ENCODE assay signal across 8 mouse cellular contexts in the genomic region with DNA sequence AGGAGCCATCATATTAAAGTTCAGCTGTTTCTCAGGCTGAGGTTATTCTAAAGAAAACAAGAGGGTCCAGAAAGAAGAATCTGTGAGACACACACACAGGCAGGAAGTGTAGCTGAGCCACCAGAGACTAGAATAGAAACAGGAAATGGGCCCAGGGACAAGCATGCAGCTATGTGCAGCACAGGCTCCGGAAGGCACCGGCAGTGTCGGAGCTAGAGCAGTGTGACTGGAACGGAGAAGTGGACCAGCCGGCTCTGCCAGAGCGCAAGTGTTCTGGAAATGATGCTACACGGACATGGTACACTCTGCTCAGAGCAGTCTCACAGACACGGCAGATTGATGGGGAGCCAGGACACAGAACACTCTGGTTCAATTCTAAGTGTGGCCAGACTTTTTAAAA. TPM values are rescaled to one million over a fixed set of nuclear protein-coding genes. Genes with fewer than 3 reads are reported as not detected.
DNase-seq lines count a peak whose midpoint lies in the region; ATAC-seq and TF ChIP-seq lines count a peak whose summit lies in the region.

No protein-coding gene starts in this region.

- ATAC-seq in heart, embryonic 13.5 days (ENCODE audit: extremely low read depth, insufficient number of reproducible peaks, low FRiP score, low TSS enrichment): peak; percentile 41; the same call in 1 of the 2 replicates

- peak; percentile 81 to 85 for DNase-seq in B cell, adult 2 months
- DNase-seq in R1 (ENCODE audit: low read depth, low spot score): peak; percentile 72
- DNase-seq in embryo, embryonic 11 days: peak; percentile 38
- peak; percentile 87 for DNase-seq in kidney, postnatal 14 days
- peak; percentile 84 to 87 for DNase-seq in lung, adult 18-20 months
- DNase-seq in Muller cell, postnatal 12 days (ENCODE audit: inconsistent ontology term): no peak

- peak overlapping the region; percentile 52 for H3K4me2 ChIP-seq in heart, embryonic 13.5 days

- no peak for TF ChIP-seq POLR2A in small intestine, adult 2 months (IDR thresholded peaks at IDR 0.05; ENCODE audit: low read depth, low read length)

- H3K4me1 ChIP-seq in heart, embryonic 13.5 days: peaks cover 95% of the 10 kb centered on the region
- H3K4me1 ChIP-seq in small intestine, adult 2 months (ENCODE audit: control insufficient read depth, insufficient read depth, insufficient read length, low read length): peaks cover 12% of the 10 kb centered on the region; the same call in 1 of the 2 replicates

- H3K27me3 ChIP-seq in heart, embryonic 13.5 days (replicated peaks): no peaks in the 10 kb centered on the region
- H3K27me3 ChIP-seq in small intestine, adult 2 months (ENCODE audit: control insufficient read depth, insufficient read depth, low read length): no peaks in the 10 kb centered on the region

- H3K4me3 ChIP-seq in heart, embryonic 13.5 days: 0 out of 2 replicates have a peak overlapping the region, but pooled peaks have one; percentile 0
- H3K4me3 ChIP-seq in small intestine, adult 2 months (ENCODE audit: low read depth, low read length): no peak overlapping the region

- H3K27ac ChIP-seq in heart, embryonic 13.5 days (replicated peaks): peak overlapping the region; percentile 89
- H3K27ac ChIP-seq in small intestine, adult 2 months (ENCODE audit: insufficient read depth, low read depth, low read length): peak overlapping the region; percentile 83

- H3K36me3 ChIP-seq in heart, embryonic 13.5 days: peaks cover 70% of the 10 kb centered on the region
- peaks cover 29% of the 10 kb centered on the region for H3K36me3 ChIP-seq in small intestine, adult 2 months (ENCODE audit: control insufficient read depth, insufficient read depth, low read length)

- no peak for TF ChIP-seq CTCF in small intestine, adult 2 months (IDR thresholded peaks at IDR 0.05; ENCODE audit: extremely low read depth, insufficient read length, insufficient replicate concordance, low read depth, low read length)

- WGBS in heart, embryonic 13.5 days: 6% methylated on average over 8 of the region's 8 CpGs
- 63% methylated on average over 8 of the region's 8 CpGs for WGBS in small intestine, adult 2 months

- H3K9ac ChIP-seq in heart, embryonic 13.5 days: peak overlapping the region; percentile 62; the same call in 1 of the 2 replicates

- no peaks in the 10 kb centered on the region for H3K9me3 ChIP-seq in heart, embryonic 13.5 days

RNA-seq across cellular contexts. Expression of gene Pigv, which starts 34.5 kb away (rescaled TPM):
- 12.8 and 15.7 TPM in 2 replicates for polyA plus RNA-seq in heart, embryonic 13.5 days (2015; fragmentation: Nextera tagmentation; extraction: Ambion mirVana)
- polyA plus RNA-seq in small intestine, adult 2 months (2012; rRNA removed): 6.0 and 8.9 TPM in 2 replicates

RNA-seq across cellular contexts. Expression of gene Arid1a, which starts 49.6 kb away (rescaled TPM):
- 21.1 and 21.2 TPM in 2 replicates for polyA plus RNA-seq in heart, embryonic 13.5 days (2015; fragmentation: Nextera tagmentation; extraction: Ambion mirVana)
- polyA plus RNA-seq in small intestine, adult 2 months (2012; rRNA removed): 42.1 and 74.9 TPM in 2 replicates

RNA-seq across cellular contexts. Expression of gene Zdhhc18, which starts 57.0 kb away (rescaled TPM):
- polyA plus RNA-seq in heart, embryonic 13.5 days (2015; fragmentation: Nextera tagmentation; extraction: Ambion mirVana): 1.5 and 1.6 TPM in 2 replicates
- polyA plus RNA-seq in small intestine, adult 2 months (2012; rRNA removed): 18.7 and 36.7 TPM in 2 replicates
